Mouse (Mus musculus): ENCODE data around the gene Vrk1. TPM values are rescaled to one million over a fixed set of nuclear protein-coding genes. Genes with fewer than 3 reads are reported as not detected.

Vrk1 gene
- polyA plus RNA-seq, 1 experiment = 22.8 TPM

- TF ChIP-seq MYOG (IDR thresholded peaks at IDR 0.05; ENCODE audit: control insufficient read depth, extremely low read depth, insufficient read length) = no peak
- no peak for TF ChIP-seq MAX (IDR thresholded peaks at IDR 0.05)
- TF ChIP-seq CEBPB (IDR thresholded peaks at IDR 0.05; ENCODE audit: low read depth) = no peak
- TF ChIP-seq FOSL1 (IDR thresholded peaks at IDR 0.05; ENCODE audit: insufficient read depth, low read length, poor library complexity, severe bottlenecking) = no peak
- no peak for TF ChIP-seq CTCF (IDR thresholded peaks at IDR 0.05; ENCODE audit: control insufficient read depth, insufficient read depth, insufficient read length)
- TF ChIP-seq USF1 (IDR thresholded peaks at IDR 0.05; ENCODE audit: low read depth) = no peak
- no peak for TF ChIP-seq MYOD1 (IDR thresholded peaks at IDR 0.05; ENCODE audit: control insufficient read depth, insufficient read length, low read depth)
- peaks cover 47% of the 10 kb centered on the region for H3K79me3 ChIP-seq (ENCODE audit: low read depth)
- H3K36me3 ChIP-seq (ENCODE audit: control insufficient read depth, insufficient read depth) = peaks cover 26% of the 10 kb centered on the region
- no peak overlapping the region for H3K4me3 ChIP-seq (ENCODE audit: insufficient read depth, poor library complexity, severe bottlenecking)
- peaks cover 71% of the 10 kb centered on the region for H3K79me2 ChIP-seq (ENCODE audit: control insufficient read depth, insufficient read depth)
- no peak overlapping the region for H3ac ChIP-seq (ENCODE audit: control insufficient read depth, insufficient read length, low read depth)
- no peaks in the 10 kb centered on the region for H3K27me3 ChIP-seq (ENCODE audit: control insufficient read depth, insufficient read depth, insufficient read length)
Measured at GRCm38 (mm10) chr12:106034267-106034666, 24.2 kb downstream of the Vrk1 start.

GRCm38 (mm10) chr12:106034761-106035160, 24.7 kb downstream of the Vrk1 start:
- no peaks in the 10 kb centered on the region for H3K27me3 ChIP-seq (ENCODE audit: control insufficient read depth, insufficient read depth, insufficient read length)
- peaks cover 26% of the 10 kb centered on the region for H3K36me3 ChIP-seq (ENCODE audit: control insufficient read depth, insufficient read depth)
- no peak overlapping the region for H3K4me3 ChIP-seq (ENCODE audit: insufficient read depth, poor library complexity, severe bottlenecking)
- no peak overlapping the region for H3ac ChIP-seq (ENCODE audit: control insufficient read depth, insufficient read length, low read depth)
- H3K79me2 ChIP-seq (ENCODE audit: control insufficient read depth, insufficient read depth) = peaks cover 66% of the 10 kb centered on the region
- peaks cover 42% of the 10 kb centered on the region for H3K79me3 ChIP-seq (ENCODE audit: low read depth)
- TF ChIP-seq CEBPB (IDR thresholded peaks at IDR 0.05; ENCODE audit: low read depth) (no peak), MAX (IDR thresholded peaks at IDR 0.05) (no peak), CTCF (IDR thresholded peaks at IDR 0.05; ENCODE audit: control insufficient read depth, insufficient read depth, insufficient read length) (no peak), MYOD1 (IDR thresholded peaks at IDR 0.05; ENCODE audit: control insufficient read depth, insufficient read length, low read depth) (no peak), MYOG (IDR thresholded peaks at IDR 0.05; ENCODE audit: control insufficient read depth, extremely low read depth, insufficient read length) (no peak), USF1 (IDR thresholded peaks at IDR 0.05; ENCODE audit: low read depth) (no peak), FOSL1 (IDR thresholded peaks at IDR 0.05; ENCODE audit: insufficient read depth, low read length, poor library complexity, severe bottlenecking) (no peak)

- H3K27me3 ChIP-seq (ENCODE audit: control insufficient read depth, insufficient read depth, insufficient read length) = no peaks in the 10 kb centered on the region
- peaks cover 1% of the 10 kb centered on the region for H3K79me3 ChIP-seq (ENCODE audit: low read depth)
- H3K79me2 ChIP-seq (ENCODE audit: control insufficient read depth, insufficient read depth) = peaks cover 13% of the 10 kb centered on the region
- no peak overlapping the region for H3ac ChIP-seq (ENCODE audit: control insufficient read depth, insufficient read length, low read depth)
- H3K36me3 ChIP-seq (ENCODE audit: control insufficient read depth, insufficient read depth) = peaks cover 39% of the 10 kb centered on the region
- no peak for TF ChIP-seq MAX (IDR thresholded peaks at IDR 0.05)
- H3K4me3 ChIP-seq (ENCODE audit: insufficient read depth, poor library complexity, severe bottlenecking) = no peak overlapping the region
Measured at GRCm38 (mm10) chr12:106040259-106040658, 30.2 kb downstream of the Vrk1 start.

GRCm38 (mm10) chr12:106046143-106046795, 36.2 kb downstream of the Vrk1 start:
- H3ac ChIP-seq (ENCODE audit: control insufficient read depth, insufficient read length, low read depth) = no peak overlapping the region
- no peak for TF ChIP-seq MYOD1 (IDR thresholded peaks at IDR 0.05; ENCODE audit: control insufficient read depth, insufficient read length, low read depth)
- no peak for TF ChIP-seq CTCF (IDR thresholded peaks at IDR 0.05; ENCODE audit: control insufficient read depth, insufficient read depth, insufficient read length)
- no peak for TF ChIP-seq MAX (IDR thresholded peaks at IDR 0.05)
- no peak for TF ChIP-seq MYOG (IDR thresholded peaks at IDR 0.05; ENCODE audit: control insufficient read depth, extremely low read depth, insufficient read length)
- TF ChIP-seq CEBPB (IDR thresholded peaks at IDR 0.05; ENCODE audit: low read depth) = no peak
- no peak for TF ChIP-seq USF1 (IDR thresholded peaks at IDR 0.05; ENCODE audit: low read depth)
- TF ChIP-seq FOSL1 (IDR thresholded peaks at IDR 0.05; ENCODE audit: insufficient read depth, low read length, poor library complexity, severe bottlenecking) = no peak
- peaks cover 35% of the 10 kb centered on the region for H3K36me3 ChIP-seq (ENCODE audit: control insufficient read depth, insufficient read depth)
- H3K79me2 ChIP-seq (ENCODE audit: control insufficient read depth, insufficient read depth) = no peaks in the 10 kb centered on the region
- no peaks in the 10 kb centered on the region for H3K79me3 ChIP-seq (ENCODE audit: low read depth)
- no peaks in the 10 kb centered on the region for H3K27me3 ChIP-seq (ENCODE audit: control insufficient read depth, insufficient read depth, insufficient read length)
- H3K4me3 ChIP-seq (ENCODE audit: insufficient read depth, poor library complexity, severe bottlenecking) = no peak overlapping the region

GRCm38 (mm10) chr12:106052271-106052670, 42.2 kb downstream of the Vrk1 start:
- no peak for TF ChIP-seq CTCF (IDR thresholded peaks at IDR 0.05; ENCODE audit: control insufficient read depth, insufficient read depth, insufficient read length)
- no peak for TF ChIP-seq CEBPB (IDR thresholded peaks at IDR 0.05; ENCODE audit: low read depth)
- TF ChIP-seq MAX (IDR thresholded peaks at IDR 0.05) = no peak
- no peak for TF ChIP-seq MYOG (IDR thresholded peaks at IDR 0.05; ENCODE audit: control insufficient read depth, extremely low read depth, insufficient read length)
- no peak for TF ChIP-seq MYOD1 (IDR thresholded peaks at IDR 0.05; ENCODE audit: control insufficient read depth, insufficient read length, low read depth)
- no peak for TF ChIP-seq USF1 (IDR thresholded peaks at IDR 0.05; ENCODE audit: low read depth)
- TF ChIP-seq FOSL1 (IDR thresholded peaks at IDR 0.05; ENCODE audit: insufficient read depth, low read length, poor library complexity, severe bottlenecking) = no peak
- no peaks in the 10 kb centered on the region for H3K79me2 ChIP-seq (ENCODE audit: control insufficient read depth, insufficient read depth)
- no peaks in the 10 kb centered on the region for H3K79me3 ChIP-seq (ENCODE audit: low read depth)
- no peak overlapping the region for H3ac ChIP-seq (ENCODE audit: control insufficient read depth, insufficient read length, low read depth)
- H3K27me3 ChIP-seq (ENCODE audit: control insufficient read depth, insufficient read depth, insufficient read length) = no peaks in the 10 kb centered on the region
- H3K4me3 ChIP-seq (ENCODE audit: insufficient read depth, poor library complexity, severe bottlenecking) = no peak overlapping the region
- peaks cover 38% of the 10 kb centered on the region for H3K36me3 ChIP-seq (ENCODE audit: control insufficient read depth, insufficient read depth)

- no peaks in the 10 kb centered on the region for H3K79me2 ChIP-seq (ENCODE audit: control insufficient read depth, insufficient read depth)
- H3ac ChIP-seq (ENCODE audit: control insufficient read depth, insufficient read length, low read depth) = no peak overlapping the region
- no peaks in the 10 kb centered on the region for H3K79me3 ChIP-seq (ENCODE audit: low read depth)
- peaks cover 52% of the 10 kb centered on the region for H3K36me3 ChIP-seq (ENCODE audit: control insufficient read depth, insufficient read depth)
- no peak overlapping the region for H3K4me3 ChIP-seq (ENCODE audit: insufficient read depth, poor library complexity, severe bottlenecking)
- TF ChIP-seq CTCF (IDR thresholded peaks at IDR 0.05; ENCODE audit: control insufficient read depth, insufficient read depth, insufficient read length) = peak; percentile 53
- no peak for TF ChIP-seq MAX (IDR thresholded peaks at IDR 0.05)
- H3K27me3 ChIP-seq (ENCODE audit: control insufficient read depth, insufficient read depth, insufficient read length) = no peaks in the 10 kb centered on the region
Measured at GRCm38 (mm10) chr12:106055799-106056198, 45.8 kb downstream of the Vrk1 start.
